Mouse (Mus musculus): ENCODE data around the gene Nfib. TPM values are rescaled to one million over a fixed set of nuclear protein-coding genes. Genes with fewer than 3 reads are reported as not detected.

The Nfib gene
- polyA plus RNA-seq, 1 experiment = 39.4 TPM

GRCm38 (mm10) chr4:82691126-82692008 is 14.2 kb downstream of the Nfib start:
- no peak for DNase-seq (ENCODE audit: extremely low spot score in 1 of 2, low spot score in 1 of 2)

GRCm38 (mm10) chr4:82690267-82690666 is 15.3 kb downstream of the Nfib start:
- no peak for DNase-seq (ENCODE audit: extremely low spot score in 1 of 2, low spot score in 1 of 2)

- DNase-seq (ENCODE audit: extremely low spot score in 1 of 2, low spot score in 1 of 2) = no peak
Measured at GRCm38 (mm10) chr4:82686037-82686436, 19.5 kb downstream of the Nfib start.

GRCm38 (mm10) chr4:82684088-82684715 is 21.3 kb downstream of the Nfib start:
- DNase-seq (ENCODE audit: extremely low spot score in 1 of 2, low spot score in 1 of 2) = peak; percentile 54 to 65

- DNase-seq (ENCODE audit: extremely low spot score in 1 of 2, low spot score in 1 of 2) = no peak
Measured at GRCm38 (mm10) chr4:82683583-82683982, 22.0 kb downstream of the Nfib start.

- DNase-seq (ENCODE audit: extremely low spot score in 1 of 2, low spot score in 1 of 2) = no peak
Measured at GRCm38 (mm10) chr4:82676104-82676503, 29.4 kb downstream of the Nfib start.

GRCm38 (mm10) chr4:82667271-82667872 is 38.2 kb downstream of the Nfib start:
- no peak for DNase-seq (ENCODE audit: extremely low spot score in 1 of 2, low spot score in 1 of 2)

- DNase-seq (ENCODE audit: extremely low spot score in 1 of 2, low spot score in 1 of 2) = no peak
Measured at GRCm38 (mm10) chr4:82664436-82664835, 41.1 kb downstream of the Nfib start.

GRCm38 (mm10) chr4:82663749-82664381 is 41.7 kb downstream of the Nfib start:
- DNase-seq (ENCODE audit: extremely low spot score in 1 of 2, low spot score in 1 of 2) = no peak

- no peak for DNase-seq (ENCODE audit: extremely low spot score in 1 of 2, low spot score in 1 of 2)
Measured at GRCm38 (mm10) chr4:82662626-82663025, 42.9 kb downstream of the Nfib start.

GRCm38 (mm10) chr4:82662222-82662621 is 43.3 kb downstream of the Nfib start:
- no peak for DNase-seq (ENCODE audit: extremely low spot score in 1 of 2, low spot score in 1 of 2)

GRCm38 (mm10) chr4:82661215-82661614 is 44.3 kb downstream of the Nfib start:
- DNase-seq (ENCODE audit: extremely low spot score in 1 of 2, low spot score in 1 of 2) = no peak

- no peak for DNase-seq (ENCODE audit: extremely low spot score in 1 of 2, low spot score in 1 of 2)
Measured at GRCm38 (mm10) chr4:82645679-82646078, 59.9 kb downstream of the Nfib start.

- no peak for DNase-seq (ENCODE audit: extremely low spot score in 1 of 2, low spot score in 1 of 2)
Measured at GRCm38 (mm10) chr4:82644797-82645196, 60.8 kb downstream of the Nfib start.

- DNase-seq (ENCODE audit: extremely low spot score in 1 of 2, low spot score in 1 of 2) = no peak
Measured at GRCm38 (mm10) chr4:82643734-82644085, 61.8 kb downstream of the Nfib start.

- peak in 1 of 2 experiments; percentile 57 for DNase-seq (ENCODE audit: extremely low spot score in 1 of 2, low spot score in 1 of 2)
Measured at GRCm38 (mm10) chr4:82643022-82643733, 62.4 kb downstream of the Nfib start.

GRCm38 (mm10) chr4:82641066-82641680 is 64.4 kb downstream of the Nfib start:
- DNase-seq (ENCODE audit: extremely low spot score in 1 of 2, low spot score in 1 of 2) = no peak

GRCm38 (mm10) chr4:82638251-82638650 is 67.3 kb downstream of the Nfib start:
- no peak for DNase-seq (ENCODE audit: extremely low spot score in 1 of 2, low spot score in 1 of 2)

GRCm38 (mm10) chr4:82637633-82638032 is 67.9 kb downstream of the Nfib start:
- no peak for DNase-seq (ENCODE audit: extremely low spot score in 1 of 2, low spot score in 1 of 2)

GRCm38 (mm10) chr4:82636658-82637057 is 68.9 kb downstream of the Nfib start:
- no peak for DNase-seq (ENCODE audit: extremely low spot score in 1 of 2, low spot score in 1 of 2)

Data from frontal cortex, adult 2 months (tissue).